Mouse (Mus musculus) right cerebral cortex, postnatal 36 days (tissue): ENCODE measurements around the gene Brca1.
"Not testable (repeated sequence)": the region's sequence is repeated elsewhere in the genome, so short reads cannot be mapped to it uniquely, and the experiment has no call there.

Source experiments
- DNase-seq, 2 experiments: peaks; one replicate each; pipeline ENCODE4 v3.0.0; 2022; ENCODE audit warnings: low spot score in 2 of 2, mixed read lengths in 1 of 2

The Brca1 gene

GRCm38 (mm10) chr11:101543533-101543932 is 8.2 kb downstream of the Brca1 start:
- DNase-seq: no peak

- DNase-seq: no peak
Measured at GRCm38 (mm10) chr11:101526686-101527085, 25.1 kb downstream of the Brca1 start.

- DNase-seq: peak in 1 of 2 experiments; percentile 11
Measured at GRCm38 (mm10) chr11:101525936-101526595, 25.7 kb downstream of the Brca1 start.

- DNase-seq: no peak
Measured at GRCm38 (mm10) chr11:101525056-101525455, 26.7 kb downstream of the Brca1 start.

DNA sequence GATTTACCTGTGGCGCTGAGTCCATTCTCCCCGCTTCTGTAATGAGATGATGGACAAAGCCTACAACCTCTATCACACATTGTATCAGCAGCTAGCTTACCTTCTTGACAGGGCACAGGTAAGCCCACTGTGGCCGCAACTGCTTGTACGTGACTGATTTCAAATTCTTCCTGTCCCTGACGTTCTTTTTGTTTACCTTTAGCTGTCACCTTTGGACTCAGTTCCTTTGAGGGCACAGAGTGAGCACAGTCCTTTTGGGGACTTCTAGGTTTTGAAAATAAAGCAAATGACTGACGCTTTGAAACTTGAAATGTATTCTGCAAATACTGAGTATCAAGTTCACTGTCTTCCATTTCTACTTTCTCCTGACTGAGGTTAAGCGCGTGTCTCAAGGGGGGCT is 27.3 kb downstream of the Brca1 start:
- no peak for DNase-seq

DNA sequence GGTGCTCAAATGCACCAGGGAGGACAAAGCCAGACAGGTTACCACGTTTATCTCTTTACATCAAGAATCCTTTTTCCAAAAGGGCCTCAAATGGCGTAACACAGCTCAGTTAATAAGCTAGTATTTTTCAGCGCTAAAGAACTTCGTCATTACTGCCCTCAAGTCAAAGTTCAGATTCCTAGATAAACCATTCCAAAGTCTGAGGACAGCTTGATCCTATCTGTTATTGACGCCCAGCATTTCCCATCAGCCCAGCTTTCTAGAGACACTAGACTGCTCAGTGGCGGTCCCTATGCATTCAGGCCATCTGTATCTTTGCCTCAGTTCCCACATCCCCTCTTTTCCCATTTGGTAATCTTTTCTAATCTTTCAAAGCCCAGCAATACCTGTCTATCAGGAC is 32.4 kb downstream of the Brca1 start:
- no peak for DNase-seq

- no peak for DNase-seq
Measured at GRCm38 (mm10) chr11:101518937-101519336, 32.8 kb downstream of the Brca1 start.

DNA sequence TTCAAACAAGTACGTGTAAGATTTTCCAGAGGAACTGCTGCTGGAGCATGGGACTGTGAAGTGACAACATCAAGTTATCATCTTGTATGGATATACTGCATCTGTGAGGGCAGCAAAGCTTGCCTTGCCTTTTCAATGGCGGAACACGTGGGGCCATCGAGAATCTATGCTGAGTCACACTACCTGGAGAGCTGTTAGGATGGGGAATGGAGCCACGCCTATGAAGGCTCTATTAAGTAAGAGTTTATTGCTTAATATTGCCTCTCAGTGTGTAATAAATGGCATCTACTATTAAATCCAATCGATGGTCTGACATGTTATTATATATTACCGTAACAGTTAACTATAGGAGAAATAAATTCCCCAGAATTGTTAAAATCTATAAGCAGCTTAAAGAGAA is 44.7 kb downstream of the Brca1 start:
- DNase-seq: no peak

DNA sequence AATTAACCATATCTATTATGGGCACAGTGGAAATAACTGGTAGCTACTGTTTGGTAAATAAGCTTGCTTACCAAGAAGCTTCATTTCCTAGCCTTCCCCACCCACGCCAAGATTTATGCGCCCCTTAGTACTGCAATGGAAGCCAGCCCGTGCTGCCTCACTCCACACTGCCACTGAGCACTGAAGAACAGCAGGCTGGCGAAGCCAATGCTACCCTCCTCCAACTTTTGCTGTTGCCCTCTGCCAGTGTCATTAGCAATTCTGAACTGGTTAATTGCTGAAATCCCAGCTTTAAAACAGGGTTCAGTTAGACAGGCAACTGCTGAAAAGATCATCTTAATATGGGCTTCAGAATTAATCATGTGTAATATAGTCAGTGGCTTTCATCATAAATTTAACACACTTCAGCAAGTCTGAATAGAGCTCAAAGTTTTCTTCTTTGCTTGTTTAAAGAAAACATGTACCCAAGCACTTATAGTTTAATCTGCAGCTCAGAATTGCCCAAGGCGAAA is 45.4 kb downstream of the Brca1 start:
- DNase-seq: no peak

- no peak for DNase-seq
Measured at GRCm38 (mm10) chr11:101486126-101486525, 65.6 kb downstream of the Brca1 start.

DNA sequence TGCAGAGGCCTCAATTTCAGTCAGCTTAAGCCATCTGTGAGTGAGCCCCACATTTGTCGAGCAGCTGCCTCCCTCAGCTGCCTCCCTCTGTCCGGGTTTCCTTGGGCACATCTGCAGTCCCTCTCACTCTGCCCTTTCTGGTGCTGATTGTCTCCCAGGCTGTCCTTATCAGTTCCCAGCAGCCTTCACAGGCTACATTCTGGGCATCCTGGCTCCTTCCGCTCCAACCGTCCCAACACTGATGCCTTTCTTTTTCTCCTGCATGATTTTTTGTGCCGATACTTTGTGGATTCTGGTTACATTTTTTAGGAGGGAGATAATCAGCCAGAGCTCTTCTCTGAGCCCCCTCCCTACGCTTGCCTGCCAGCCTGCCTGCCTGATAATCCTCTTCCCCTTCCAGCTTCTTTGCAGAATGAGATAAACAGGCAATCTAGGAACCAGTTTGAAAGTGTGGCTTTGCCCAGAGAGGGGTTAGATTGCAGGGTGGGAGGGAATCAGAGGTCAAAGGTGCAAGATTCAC is 66.2 kb downstream of the Brca1 start:
- no peak for DNase-seq

GRCm38 (mm10) chr11:101484814-101485213 is 66.9 kb downstream of the Brca1 start:
- no peak for DNase-seq

- DNase-seq: no peak
Measured at GRCm38 (mm10) chr11:101484245-101484644, 67.5 kb downstream of the Brca1 start.

- no peak for DNase-seq
Measured at GRCm38 (mm10) chr11:101483804-101484203, 68.0 kb downstream of the Brca1 start.

GRCm38 (mm10) chr11:101480912-101481311 is 70.8 kb downstream of the Brca1 start:
- no peak for DNase-seq

GRCm38 (mm10) chr11:101479171-101479635 is 72.6 kb downstream of the Brca1 start:
- no peak for DNase-seq

- DNase-seq: no peak
Measured at GRCm38 (mm10) chr11:101477552-101478211, 74.1 kb downstream of the Brca1 start.

- DNase-seq: no peak
Measured at GRCm38 (mm10) chr11:101477194-101477551, 74.6 kb downstream of the Brca1 start.

DNA sequence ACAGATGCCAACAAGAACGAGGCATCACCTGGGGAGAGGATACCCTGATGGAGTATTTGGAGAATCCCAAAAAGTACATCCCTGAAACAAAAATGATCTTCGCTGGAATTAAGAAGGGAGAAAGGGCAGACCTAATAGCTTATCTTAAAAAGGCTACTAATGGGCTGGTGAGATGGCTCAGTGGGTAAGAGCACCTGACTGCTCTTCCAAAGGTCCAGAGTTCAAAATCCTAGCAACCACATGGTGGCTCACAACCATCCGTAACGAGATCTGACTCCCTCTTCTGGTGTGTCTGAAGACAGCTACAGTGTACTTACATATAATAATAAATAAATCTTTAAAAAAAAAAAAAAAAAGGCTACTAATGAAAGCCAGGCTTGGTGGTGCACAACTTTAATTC is 75.4 kb downstream of the Brca1 start:
- DNase-seq: not testable (repeated sequence)

DNA sequence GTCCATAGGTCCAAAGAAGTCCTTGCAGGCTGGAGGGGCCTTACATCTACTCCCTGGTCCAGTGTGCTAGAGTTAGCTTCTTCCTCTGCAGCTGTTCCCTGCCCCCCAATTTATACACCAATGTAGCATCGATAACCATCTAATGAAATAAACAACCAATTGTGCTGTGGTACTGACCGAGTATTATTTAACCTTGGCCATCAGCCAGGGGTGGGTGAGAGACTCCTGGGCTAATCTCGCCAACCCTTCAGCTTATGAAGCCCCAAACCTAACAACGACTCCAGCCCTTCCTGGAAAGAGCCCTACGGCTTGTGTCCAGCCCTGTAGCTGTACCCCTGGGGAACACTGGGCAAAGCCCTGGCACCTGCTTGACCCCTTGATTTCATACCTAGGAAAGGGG is 77.5 kb downstream of the Brca1 start:
- no peak for DNase-seq

DNA sequence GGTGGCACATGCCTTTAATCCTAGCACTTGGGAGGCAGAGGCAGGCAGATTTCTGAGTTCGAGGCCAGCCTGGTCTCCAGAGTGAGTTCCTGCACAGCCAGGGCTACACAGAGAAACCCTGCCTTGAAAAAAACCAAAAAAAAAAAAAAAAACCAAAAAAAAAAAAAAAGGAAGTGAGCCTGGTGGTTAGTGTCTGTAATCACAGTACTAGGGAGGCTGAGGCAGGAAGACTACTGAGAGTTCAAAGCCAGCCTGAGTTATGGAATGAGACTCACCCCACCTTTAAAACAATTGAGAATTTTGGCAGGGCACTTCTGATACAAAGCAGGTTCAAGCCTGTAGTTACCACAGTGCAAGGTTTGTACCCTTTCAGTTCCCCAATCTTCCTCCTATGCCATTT is 78.1 kb downstream of the Brca1 start:
- not testable (repeated sequence) for DNase-seq

- DNase-seq: no peak
Measured at GRCm38 (mm10) chr11:101472336-101472735, 79.4 kb downstream of the Brca1 start.

DNA sequence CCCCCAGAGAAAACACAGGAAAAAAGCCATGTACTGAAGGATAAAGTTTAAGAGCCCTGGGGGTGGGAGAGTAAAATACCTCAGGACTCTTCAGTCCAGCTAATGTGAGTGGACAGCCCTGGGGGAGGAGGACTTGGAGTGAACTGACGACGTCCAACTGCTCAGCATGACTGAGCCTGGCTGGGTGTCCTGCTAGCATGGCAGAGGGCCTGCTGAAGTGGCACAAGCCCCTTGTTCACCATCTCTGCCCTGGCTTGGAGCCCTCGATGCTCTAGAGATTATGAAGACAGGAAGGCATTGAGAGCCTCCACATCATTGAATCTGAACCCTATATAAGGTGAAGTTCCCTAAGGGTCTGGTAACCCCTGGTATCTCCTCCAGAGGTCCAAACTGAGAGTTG is 79.8 kb downstream of the Brca1 start:
- no peak for DNase-seq
